Mouse (Mus musculus): ENCODE results near the gene Prr15.

- TF ChIP-seq POLR2A (IDR thresholded peaks at IDR 0.05; ENCODE audit: borderline replicate concordance, control insufficient read depth, low read depth, low read length) (no peak), CTCF (IDR thresholded peaks at IDR 0.05; ENCODE audit: control insufficient read depth, insufficient read depth, low read length) (no peak)
Measured at GRCm38 (mm10) chr6:54297231-54297630, 28.4 kb upstream of the Prr15 start.
